Mouse (Mus musculus): ENCODE measurements around the gene Diaph3.

DNA sequence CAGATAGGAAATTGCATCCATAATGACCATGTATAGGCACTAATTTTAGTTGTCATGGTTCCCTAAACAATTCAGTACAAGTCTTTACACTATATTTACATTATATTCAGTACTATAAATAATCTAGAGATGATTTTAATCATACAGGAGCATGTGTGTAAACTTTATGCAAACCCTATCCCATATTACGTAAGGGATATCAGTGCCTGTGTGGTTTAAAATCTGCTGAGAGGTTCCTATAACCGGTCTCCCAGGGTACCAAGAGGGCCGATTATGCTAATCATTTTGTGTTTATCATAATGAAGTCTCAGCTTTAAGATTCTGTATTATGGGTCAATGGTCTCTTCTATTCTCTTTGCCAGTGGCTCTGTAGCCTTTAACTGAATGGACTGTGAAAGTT, 499.2 kb downstream of the Diaph3 start:
- TF ChIP-seq POLR2A (IDR thresholded peaks at IDR 0.05; ENCODE audit: low read depth, low read length) (no peak), CTCF (IDR thresholded peaks at IDR 0.05; ENCODE audit: extremely low read depth, insufficient read depth, insufficient read length, insufficient replicate concordance) (no peak)
